Mouse (Mus musculus) activated CD4-positive, CD25-positive, alpha-beta regulatory T cell (primary cell): Measurements from ENCODE around the gene Olfr453. TPM values are rescaled to one million over a fixed set of nuclear protein-coding genes. Genes with fewer than 3 reads are reported as not detected.

Experiments
- polyA plus RNA-seq, 2 experiments: library from polyadenylated mRNA; unstranded; fragments of 100-300 nt; shearing (Covaris generic); gene quantifications; one replicate each; pipeline ENCODE4 v1.2.1; 2017

Olfr453 gene
- polyA plus RNA-seq, result not detected

GRCm38 (mm10) chr6:42739071-42739470, at the start of gene Olfr453:
Gene Olfr453, plus strand, starts transcription at chr6:42739371.

DNA sequence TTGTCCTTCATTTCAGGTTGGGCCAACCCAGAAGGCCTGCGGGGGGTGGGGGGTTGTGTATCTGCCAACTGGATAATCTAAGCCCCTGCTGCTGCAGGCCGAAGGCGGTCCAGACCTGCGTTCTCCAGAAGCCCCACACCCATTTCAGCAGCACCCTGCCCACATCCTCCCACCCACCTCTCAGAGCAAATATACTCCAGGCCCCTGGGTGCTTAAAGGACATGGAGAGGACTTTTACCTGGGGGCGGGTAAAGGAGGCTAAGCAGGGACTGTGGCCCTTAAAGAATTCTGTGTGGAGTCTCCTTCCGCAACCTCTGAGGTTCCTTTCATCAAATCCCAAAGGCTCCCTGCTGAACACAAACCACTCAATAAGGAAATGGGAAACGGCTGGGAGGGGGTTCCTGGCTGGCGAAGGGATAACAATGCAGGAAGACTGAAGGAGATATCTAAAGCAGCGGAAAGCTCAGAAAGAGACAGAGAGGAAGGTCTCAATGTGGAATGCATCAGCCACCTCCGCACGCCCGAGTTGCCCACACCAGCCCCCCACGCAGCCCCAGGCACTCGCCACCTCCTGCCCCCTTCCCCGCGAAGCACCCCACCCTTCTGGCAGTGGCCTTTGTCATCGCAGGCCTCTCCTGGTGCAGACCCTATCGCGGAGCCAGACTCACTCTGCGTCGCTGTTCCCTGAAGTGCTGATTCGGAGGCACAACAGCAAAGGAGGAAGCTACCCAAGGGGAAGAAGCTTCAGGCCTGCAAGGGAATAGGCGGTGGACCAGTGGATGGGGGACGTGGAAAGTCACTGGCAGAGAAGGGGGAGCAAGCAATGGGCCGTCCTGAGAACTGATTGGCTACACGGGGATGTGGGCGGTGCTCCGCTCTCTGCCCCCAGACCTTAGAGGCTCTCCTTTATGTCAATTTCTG, 29.6 kb upstream of the Olfr453 start, which contains the start of gene Tcaf1:
Gene Tcaf1, minus strand, starts transcription at position 798 of the 921 bp plus-strand sequence.

DNA sequence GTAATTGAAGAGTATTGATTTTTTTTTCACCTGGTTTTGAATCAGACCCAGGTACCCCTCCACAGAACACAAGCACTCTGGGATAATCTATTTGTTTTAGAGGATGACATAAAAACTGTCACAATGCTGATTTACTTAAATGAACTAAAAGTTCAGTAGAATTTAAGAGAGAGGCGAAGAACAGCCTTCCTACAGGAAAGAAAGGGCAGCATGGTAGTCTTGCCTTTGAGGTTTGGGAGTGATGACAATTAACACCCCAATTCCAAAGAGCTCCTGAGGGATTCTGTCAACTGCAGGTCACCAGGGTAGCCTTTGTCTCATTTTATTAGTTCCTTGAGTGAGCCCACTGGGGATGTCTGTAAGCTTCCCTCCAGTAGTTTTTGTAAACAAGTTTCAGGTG, 16.9 kb downstream of the Olfr453 start, which contains the start of gene Olfr38:
Gene Olfr38, plus strand, starts transcription at position 301 of the 400 bp plus-strand sequence.

DNA sequence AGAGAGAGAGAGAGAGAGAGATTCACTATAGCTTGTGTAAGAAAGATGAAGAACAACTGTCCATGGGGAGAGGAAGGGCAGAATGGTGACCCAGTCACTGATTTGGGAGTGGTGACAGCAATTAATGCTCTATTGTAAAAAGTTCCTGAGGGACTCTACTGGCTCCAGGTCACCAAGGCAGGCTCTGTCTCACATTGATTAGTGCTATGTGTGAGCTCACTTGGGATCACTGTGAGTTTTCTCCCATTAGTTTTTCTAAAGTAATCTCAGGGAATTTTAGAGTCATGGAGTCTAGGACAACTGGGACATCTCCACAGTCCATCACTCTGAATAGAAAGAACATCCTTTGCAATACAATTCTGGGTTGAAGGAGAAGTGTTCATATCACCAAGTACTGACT, 45.6 kb downstream of the Olfr453 start, which contains the start of gene Olfr452:
Gene Olfr452, plus strand, starts transcription at position 301 of the 400 bp plus-strand sequence.

Other genes starting within 250 kb of the Olfr453 start
- under 1 TPM in 1 of 2 experiments, not detected in 1; 0.28 TPM for gene Olfr455, start 191.8 kb upstream of the Olfr453 start, polyA plus RNA-seq
- gene Tcaf3, start 141.7 kb upstream of the Olfr453 start, polyA plus RNA-seq, result not detected
- gene Tcaf2, start 94.1 kb upstream of the Olfr453 start, polyA plus RNA-seq, result under 1 TPM in 1 of 2 experiments, not detected in 1; 0.32 TPM
- gene Tcaf1, start 29.3 kb upstream of the Olfr453 start, polyA plus RNA-seq, result under 1 TPM in 1 of 2 experiments, not detected in 1; 0.28 TPM
- not detected for gene Olfr38, start 17.0 kb downstream of the Olfr453 start, polyA plus RNA-seq
- gene Olfr452, start 45.7 kb downstream of the Olfr453 start, polyA plus RNA-seq, result not detected
- gene Olfr450, start 72.6 kb downstream of the Olfr453 start, polyA plus RNA-seq, result not detected
- under 1 TPM in 1 of 2 experiments, not detected in 1; 0.31 TPM for gene Olfr449, start 95.0 kb downstream of the Olfr453 start, polyA plus RNA-seq
- not detected for gene Olfr448, start 151.1 kb downstream of the Olfr453 start, polyA plus RNA-seq
- gene Olfr447, start 169.5 kb downstream of the Olfr453 start, polyA plus RNA-seq, result not detected
- under 1 TPM; 0.04 to 0.06 TPM for gene Olfr446, start 182.0 kb downstream of the Olfr453 start, polyA plus RNA-seq
- not detected for gene Olfr444, start 209.7 kb downstream of the Olfr453 start, polyA plus RNA-seq